Mouse (Mus musculus) bone marrow macrophage, adult 2 months (primary cell): ENCODE results near the gene Crim1.

Experiments used
- CTCF ChIP-seq: IDR thresholded peaks from 2 replicates; pipeline ENCODE4 v1.5.1; 2012; ENCODE audit warnings: low read depth, mild to moderate bottlenecking, low read length, moderate library complexity
- POLR2A ChIP-seq: IDR thresholded peaks from 2 replicates; pipeline ENCODE4 v1.6.1; 2012; ENCODE audit warnings: mild to moderate bottlenecking, low read depth, low read length, borderline replicate concordance

GRCm38 (mm10) chr17:78283271-78283992 is 83.4 kb downstream of the Crim1 start:
- TF ChIP-seq POLR2A (no peak), CTCF (no peak)
